Mouse (Mus musculus) liver, adult 2 months (tissue): ENCODE measurements around the gene Tmem234. TPM values are rescaled to one million over a fixed set of nuclear protein-coding genes. Genes with fewer than 3 reads are reported as not detected.

Experiments used
- DNase-seq: peaks from one replicate; pipeline ENCODE4 v3.0.0-alpha.2; 2011; ENCODE audit warnings: low read depth, low spot score; ENCODE audit errors: extremely low read depth
- H3K27ac ChIP-seq: fragments of 200-500 bp; replicated peaks from 2 replicates; pipeline ENCODE4 v1.5.1; 2012; ENCODE audit warnings: low read depth, mild to moderate bottlenecking, control low read depth, inconsistent platforms, low read length; ENCODE audit not compliant: insufficient read depth
- H3K27me3 ChIP-seq: fragments of 200-500 bp; 2 replicates; pipeline ENCODE4 v1.6.1; 2012; ENCODE audit warnings: mild to moderate bottlenecking, moderate library complexity, low read length, inconsistent platforms; ENCODE audit not compliant: control insufficient read depth, insufficient read depth
- H3K36me3 ChIP-seq: fragments of 200-500 bp; 2 replicates; pipeline ENCODE4 v1.6.1; 2012; ENCODE audit warnings: low read length, inconsistent platforms; ENCODE audit not compliant: control insufficient read depth, insufficient read depth
- H3K4me1 ChIP-seq: fragments of 200-500 bp; 2 replicates; pipeline ENCODE4 v1.6.1; 2011; ENCODE audit warnings: low read length; ENCODE audit not compliant: control insufficient read depth, insufficient read depth
- H3K4me3 ChIP-seq: fragments of 200-500 bp; 2 replicates; pipeline ENCODE4 v1.5.1; 2011; ENCODE audit warnings: low read depth, mild to moderate bottlenecking, control low read depth, low read length, moderate library complexity; ENCODE audit not compliant: insufficient read depth
- H3K79me2 ChIP-seq: fragments of 200-500 bp; 2 replicates; pipeline ENCODE4 v1.6.1; 2012; ENCODE audit warnings: inconsistent platforms, mild to moderate bottlenecking, low read length, moderate library complexity; ENCODE audit not compliant: control insufficient read depth, insufficient read depth
- H3K9ac ChIP-seq: fragments of 200-500 bp; 2 replicates; pipeline ENCODE4 v1.6.1; 2012; ENCODE audit warnings: low read depth, mild to moderate bottlenecking, control low read depth, inconsistent platforms, low read length
- CTCF ChIP-seq: fragments of 200-500 bp; IDR thresholded peaks from 2 replicates; pipeline ENCODE4 v1.5.1; 2011; ENCODE audit warnings: low read depth, low read length, control low read depth
- POLR2A ChIP-seq: fragments of 200-500 bp; IDR thresholded peaks from 2 replicates; pipeline ENCODE4 v1.6.1; 2011; ENCODE audit warnings: low read length, control low read depth; ENCODE audit not compliant: insufficient read depth; ENCODE audit errors: extremely low read depth
- WGBS: fragments of 180-500 bp; shearing (Covaris S2); methylation state at CpG from one replicate; pipeline ENCODE4 v1.1.7; 2018; 5-methylcytosine and 5-hydroxymethylcytosine counted together
- polyA plus RNA-seq: library from polyadenylated mRNA; depleted of rRNA; stranded (reverse); fragments of >200 nt; gene quantifications from 2 replicates; pipeline ENCODE4 v1.2.3, GENCODE M21; 2012
- total RNA-seq: library from RNA; depleted of rRNA; stranded (reverse); fragments of >200 nt; gene quantifications from 2 replicates; pipeline ENCODE4 v1.2.3, GENCODE M21; 2014

The Tmem234 gene
- total and polyA plus RNA-seq, 2 experiments: 65.6 to 75.8 TPM

DNA sequence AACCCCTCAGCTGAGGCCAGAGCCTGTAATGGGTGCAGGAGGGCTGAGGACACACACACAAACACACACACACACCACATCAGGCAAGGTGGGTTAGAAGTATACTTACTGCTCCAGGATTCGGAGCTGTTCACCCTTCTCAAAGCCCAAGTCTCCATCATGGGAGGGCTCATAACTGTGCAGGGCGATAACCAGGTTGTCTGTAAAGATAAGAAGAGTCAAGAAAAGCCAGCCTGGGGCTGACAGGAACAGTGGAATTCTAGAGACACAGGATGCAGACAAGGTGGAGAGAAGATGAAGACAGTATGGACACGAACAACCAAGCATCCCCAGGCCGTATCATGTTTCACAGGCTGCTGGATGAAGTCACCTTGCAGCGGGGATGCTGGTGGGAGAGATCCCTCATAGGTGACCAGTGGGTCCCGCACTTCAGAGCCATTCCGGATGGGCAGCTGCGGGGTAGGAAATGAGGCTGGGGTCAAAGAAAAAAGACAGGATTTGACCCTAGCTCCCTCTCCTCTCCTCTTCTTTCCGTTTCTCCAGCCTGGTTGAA is 43.1 kb upstream of the Tmem234 start:
- TF ChIP-seq CTCF (no peak), POLR2A (no peak)
- DNase-seq: no peak
- Histone ChIP-seq H3K36me3 (no peaks in the 10 kb centered on the region), H3K9ac (peak overlapping the region; percentile 64; the same call in 1 of the 2 replicates), H3K27ac (0 out of 2 replicates have a peak overlapping the region, but pooled peaks have one; percentile 46), H3K4me3 (no peak overlapping the region), H3K79me2 (no peaks in the 10 kb centered on the region), H3K4me1 (peaks cover 7% of the 10 kb centered on the region), H3K27me3 (no peaks in the 10 kb centered on the region)
- WGBS: 84% methylated on average over 9 of the region's 9 CpGs

GRCm38 (mm10) chr4:129558321-129558955 is 42.0 kb upstream of the Tmem234 start:
- no peaks in the 10 kb centered on the region for H3K79me2 ChIP-seq
- H3K4me3 ChIP-seq: no peak overlapping the region
- TF ChIP-seq CTCF (no peak), POLR2A (no peak)
- H3K27me3 ChIP-seq: no peaks in the 10 kb centered on the region
- 92% methylated on average over 12 of the region's 12 CpGs for WGBS
- H3K4me1 ChIP-seq: peaks cover 7% of the 10 kb centered on the region
- no peaks in the 10 kb centered on the region for H3K36me3 ChIP-seq
- H3K27ac ChIP-seq: no peak overlapping the region
- no peak for DNase-seq
- no peak overlapping the region for H3K9ac ChIP-seq

GRCm38 (mm10) chr4:129561184-129561583 is 39.3 kb upstream of the Tmem234 start:
- DNase-seq: no peak
- 58% methylated on average over 5 of the region's 5 CpGs for WGBS
- peaks cover 6% of the 10 kb centered on the region for H3K4me1 ChIP-seq
- no peak overlapping the region for H3K9ac ChIP-seq
- no peak for TF ChIP-seq CTCF
- no peak for TF ChIP-seq POLR2A
- H3K79me2 ChIP-seq: no peaks in the 10 kb centered on the region
- no peak overlapping the region for H3K4me3 ChIP-seq
- H3K27ac ChIP-seq: no peak overlapping the region
- no peaks in the 10 kb centered on the region for H3K27me3 ChIP-seq
- no peaks in the 10 kb centered on the region for H3K36me3 ChIP-seq

DNA sequence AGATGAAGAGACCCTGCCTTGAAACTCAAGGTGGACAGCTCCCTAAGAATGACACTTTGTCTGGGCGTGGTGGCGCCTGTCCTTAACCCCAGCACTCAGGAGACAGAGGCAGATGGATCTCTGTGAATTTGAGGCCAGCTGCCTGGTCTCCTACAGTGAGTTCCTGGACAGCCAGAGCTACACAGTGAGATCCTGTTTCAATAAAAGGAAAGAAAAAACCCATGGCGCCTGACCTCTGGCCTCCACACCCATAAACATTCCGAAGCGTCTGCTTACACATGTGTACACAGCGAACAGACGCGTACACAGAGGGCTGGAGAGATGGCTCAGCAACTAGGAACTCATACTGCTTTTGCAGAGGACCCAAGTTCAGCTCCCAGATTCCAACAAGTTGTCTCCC is 36.8 kb upstream of the Tmem234 start:
- no peak overlapping the region for H3K27ac ChIP-seq
- no peaks in the 10 kb centered on the region for H3K36me3 ChIP-seq
- no peak for DNase-seq

DNA sequence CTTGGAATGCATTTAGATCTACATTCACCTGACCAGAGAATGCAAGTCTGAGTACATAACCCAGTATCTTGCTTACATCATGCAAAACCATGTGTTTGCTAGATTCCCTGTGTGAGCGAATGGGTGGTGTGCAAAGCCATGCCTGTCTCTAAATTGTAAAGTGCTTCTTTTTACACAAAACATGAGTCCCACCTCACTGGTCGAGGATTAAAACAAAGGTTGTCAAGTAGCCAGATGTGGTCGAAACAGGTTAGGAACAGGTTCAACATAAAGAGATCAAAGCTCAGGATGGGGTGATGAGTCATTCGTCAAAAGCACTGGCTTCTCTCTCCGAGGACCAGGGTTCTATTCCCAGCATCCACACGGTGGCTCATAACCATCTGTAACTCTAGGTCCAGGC is 35.3 kb upstream of the Tmem234 start:
- Histone ChIP-seq H3K27ac (no peak overlapping the region), H3K79me2 (no peaks in the 10 kb centered on the region)
- 87% methylated on average over 6 of the region's 6 CpGs for WGBS

More for the DNA sequence above, 36.8 kb upstream of the Tmem234 start:
- Histone ChIP-seq H3K79me2 (no peaks in the 10 kb centered on the region), H3K4me1 (no peaks in the 10 kb centered on the region), H3K4me3 (no peak overlapping the region), H3K9ac (no peak overlapping the region), H3K27me3 (no peaks in the 10 kb centered on the region)
- no peak for TF ChIP-seq CTCF
- TF ChIP-seq POLR2A: no peak
- WGBS: 53% methylated on average over 8 of the region's 8 CpGs

DNA sequence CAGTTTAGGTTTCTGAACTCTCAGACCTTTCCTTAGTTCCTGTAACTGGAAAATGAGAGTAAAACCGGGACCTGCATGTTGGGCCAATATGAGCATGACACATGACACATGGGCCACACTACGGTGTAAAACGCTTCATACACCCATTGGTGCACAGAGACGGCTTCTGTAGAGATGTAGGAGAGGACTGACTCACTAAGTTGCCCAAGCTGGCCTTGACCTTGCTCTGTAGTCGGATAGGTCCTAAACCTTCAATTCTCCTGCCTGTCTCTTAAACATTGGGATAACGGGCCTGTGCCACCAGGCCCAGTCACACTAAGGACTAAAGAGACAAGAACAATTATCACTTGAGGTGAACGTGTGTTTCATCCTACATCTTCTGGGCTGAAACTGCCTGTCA is 32.1 kb upstream of the Tmem234 start:
- TF ChIP-seq CTCF (no peak), POLR2A (no peak)
- Histone ChIP-seq H3K79me2 (no peaks in the 10 kb centered on the region), H3K4me1 (0 out of 2 replicates have a peak, but pooled peaks cover 3% of the 10 kb centered on the region), H3K4me3 (no peak overlapping the region), H3K36me3 (no peaks in the 10 kb centered on the region), H3K9ac (no peak overlapping the region), H3K27ac (no peak overlapping the region), H3K27me3 (no peaks in the 10 kb centered on the region)
- no peak for DNase-seq
- 92% methylated on average over 7 of the region's 7 CpGs for WGBS

More for the DNA sequence above, 35.3 kb upstream of the Tmem234 start:
- no peaks in the 10 kb centered on the region for H3K27me3 ChIP-seq
- no peak for DNase-seq
- H3K4me3 ChIP-seq: no peak overlapping the region
- no peaks in the 10 kb centered on the region for H3K4me1 ChIP-seq
- no peak overlapping the region for H3K9ac ChIP-seq
- no peaks in the 10 kb centered on the region for H3K36me3 ChIP-seq
- TF ChIP-seq POLR2A: no peak
- TF ChIP-seq CTCF: no peak
